Comparison of ENCODE assay signal across 10 mouse cellular contexts in the genomic region with DNA sequence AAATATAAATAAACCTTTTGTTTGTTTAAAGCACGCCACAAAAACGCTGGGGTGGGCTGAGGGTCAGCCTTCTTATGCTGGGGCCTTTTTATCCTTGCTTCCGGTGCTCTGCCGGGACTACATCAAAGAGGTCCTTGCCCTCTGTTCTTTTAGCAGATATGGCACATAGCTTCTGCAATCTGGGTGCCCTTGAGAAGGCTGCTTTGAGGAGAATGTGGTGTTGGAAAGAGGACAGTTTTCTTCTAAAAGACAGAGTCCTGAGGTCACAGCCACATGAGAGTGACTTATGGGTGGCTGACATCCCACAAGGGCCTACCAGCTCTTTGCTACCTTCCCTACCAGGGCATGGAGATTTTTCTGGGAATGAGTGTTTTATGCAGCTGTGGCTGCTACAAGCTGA. TPM values are rescaled to one million over a fixed set of nuclear protein-coding genes. Genes with fewer than 3 reads are reported as not detected.
"Had no signal": no experiment of that assay in that cellular context is flagged by ENCODE, and none has a peak within 500 bp of the region (broad histone marks: within the 10 kb centered on the region; RNA-seq: fewer than 3 reads in every experiment).

No protein-coding gene starts in this region.

- H3K36me3 ChIP-seq: limb, embryonic 12.5 days; limb, embryonic 15.5 days; neural tube, embryonic 12.5 days; neural tube, embryonic 15.5 days had no signal

- H3K4me2 ChIP-seq: midbrain, embryonic 11.5 days; neural tube, embryonic 15.5 days had no signal

- H3K4me3 ChIP-seq: neural tube, embryonic 12.5 days; neural tube, embryonic 15.5 days had no signal

RNA-seq across cellular contexts. Expression of a gene that starts 50.7 kb away (rescaled TPM):
- polyA plus RNA-seq: liver, embryonic 14.5 days; liver, postnatal 0 days; lung, postnatal 0 days; thymus, adult 2 months had no signal

RNA-seq across cellular contexts. Expression of a gene that starts 50.7 kb away (rescaled TPM):
- polyA plus RNA-seq: intestine, postnatal 0 days; liver, embryonic 14.5 days; liver, postnatal 0 days; lung, postnatal 0 days; thymus, adult 2 months had no signal
